Mouse (Mus musculus): ENCODE measurements around the gene Gm1043. TPM values are rescaled to one million over a fixed set of nuclear protein-coding genes. Genes with fewer than 3 reads are reported as not detected.

Gm1043 gene
- polyA plus RNA-seq, 1 experiment from 2014 or later: 2.0 TPM

DNA sequence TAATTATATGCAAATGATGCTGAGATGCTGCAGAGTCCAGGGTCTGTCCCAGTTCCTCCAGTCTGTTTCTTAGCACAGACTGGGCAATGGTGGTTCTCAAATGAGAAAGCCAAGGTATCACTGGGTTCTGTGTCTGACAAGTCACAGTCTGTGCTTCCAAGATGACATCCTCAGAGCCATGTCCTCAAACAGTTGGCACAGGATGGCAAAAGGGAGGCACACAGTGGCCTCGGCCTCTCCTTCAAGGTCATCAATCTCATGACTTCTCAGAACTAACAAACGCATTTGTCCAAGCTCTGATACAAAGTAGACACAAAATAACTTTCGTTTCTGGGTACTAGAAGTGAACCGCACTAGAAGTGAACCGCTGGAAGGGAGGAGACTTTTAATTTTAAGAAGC lies 9.8 kb downstream of the Gm1043 start:
- no peak overlapping the region for H3K4me3 ChIP-seq (replicated peaks; ENCODE audit: low read depth, low read length)
- no peak for DNase-seq
- no peak overlapping the region for H3K9ac ChIP-seq (replicated peaks; ENCODE audit: low read length)
- H3K4me1 ChIP-seq (ENCODE audit: control insufficient read depth, insufficient read depth, low read length): peaks cover 3% of the 10 kb centered on the region; the same call in 1 of the 2 replicates
- H3K9me3 ChIP-seq (ENCODE audit: control insufficient read depth, low read length): no peaks in the 10 kb centered on the region
- 97% methylated on average over 5 of the region's 5 CpGs for WGBS
- 0 out of 2 replicates have a peak, but pooled peaks cover 12% of the 10 kb centered on the region for H3K27me3 ChIP-seq (ENCODE audit: control insufficient read depth, insufficient read depth, low read length)
- no peak overlapping the region for H3K27ac ChIP-seq (replicated peaks; ENCODE audit: low read depth, low read length)
- H3K4me2 ChIP-seq (ENCODE audit: low read length): no peak overlapping the region
- no peak for ATAC-seq (ENCODE audit: low FRiP score, low TSS enrichment)
- no peaks in the 10 kb centered on the region for H3K36me3 ChIP-seq (ENCODE audit: control insufficient read depth, insufficient read depth, low read length)

DNA sequence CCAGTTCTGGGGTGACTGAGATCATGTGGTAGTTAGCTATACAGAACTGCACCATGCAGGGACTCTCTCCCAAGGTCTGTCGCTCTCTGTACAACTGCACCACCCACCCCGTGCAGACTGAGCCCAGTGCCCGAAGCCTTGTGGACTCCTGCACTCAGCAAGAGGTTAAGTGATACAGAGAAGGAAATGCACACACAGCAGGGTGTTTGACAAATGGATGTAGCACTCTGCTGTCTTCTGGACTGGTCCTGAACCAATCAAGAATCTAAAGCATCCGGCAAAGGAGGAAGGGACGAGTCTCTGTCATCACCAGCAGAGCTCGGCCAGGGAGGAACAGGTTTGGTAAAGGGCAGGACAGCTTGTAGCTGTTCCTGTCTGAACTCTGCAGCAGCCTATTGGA lies 12.4 kb downstream of the Gm1043 start:
- Histone ChIP-seq H3K9me3 (ENCODE audit: control insufficient read depth, low read length) (no peaks in the 10 kb centered on the region), H3K27ac (replicated peaks; ENCODE audit: low read depth, low read length) (no peak overlapping the region), H3K36me3 (ENCODE audit: control insufficient read depth, insufficient read depth, low read length) (no peaks in the 10 kb centered on the region), H3K4me2 (ENCODE audit: low read length) (no peak overlapping the region), H3K27me3 (ENCODE audit: control insufficient read depth, insufficient read depth, low read length) (no peaks in the 10 kb centered on the region), H3K4me1 (ENCODE audit: control insufficient read depth, insufficient read depth, low read length) (no peaks in the 10 kb centered on the region), H3K4me3 (replicated peaks; ENCODE audit: low read depth, low read length) (no peak overlapping the region), H3K9ac (replicated peaks; ENCODE audit: low read length) (no peak overlapping the region)
- WGBS: 78% methylated on average over 6 of the region's 6 CpGs
- ATAC-seq (ENCODE audit: low FRiP score, low TSS enrichment) (no peak), DNase-seq (no peak)

DNA sequence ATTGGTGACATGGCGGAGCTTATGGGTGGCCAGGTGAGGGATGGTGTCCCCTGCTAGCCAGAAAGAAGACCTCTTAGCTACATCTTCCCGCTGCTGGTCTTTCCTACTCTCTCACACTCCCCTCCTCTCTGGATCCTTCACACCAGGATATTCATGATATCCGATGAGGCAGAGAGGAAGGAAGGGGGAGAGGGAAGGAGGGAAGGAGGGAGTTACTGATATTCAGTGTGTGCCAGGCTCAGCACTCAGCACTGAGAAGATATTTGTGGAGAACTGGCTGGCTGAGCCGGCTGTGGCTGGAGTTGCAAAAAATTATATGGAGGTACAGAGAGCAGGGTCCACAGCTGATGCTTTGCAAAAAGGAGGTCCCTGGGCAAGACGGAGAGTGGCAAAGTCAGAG lies 15.6 kb downstream of the Gm1043 start:
- Histone ChIP-seq H3K36me3 (ENCODE audit: control insufficient read depth, insufficient read depth, low read length) (no peaks in the 10 kb centered on the region), H3K9me3 (ENCODE audit: control insufficient read depth, low read length) (no peaks in the 10 kb centered on the region), H3K4me1 (ENCODE audit: control insufficient read depth, insufficient read depth, low read length) (0 out of 2 replicates have a peak, but pooled peaks cover 5% of the 10 kb centered on the region), H3K4me3 (replicated peaks; ENCODE audit: low read depth, low read length) (no peak overlapping the region), H3K27ac (replicated peaks; ENCODE audit: low read depth, low read length) (no peak overlapping the region), H3K9ac (replicated peaks; ENCODE audit: low read length) (no peak overlapping the region), H3K27me3 (ENCODE audit: control insufficient read depth, insufficient read depth, low read length) (no peaks in the 10 kb centered on the region), H3K4me2 (ENCODE audit: low read length) (no peak overlapping the region)
- 77% methylated on average over 5 of the region's 5 CpGs for WGBS
- ATAC-seq (ENCODE audit: low FRiP score, low TSS enrichment) (no peak), DNase-seq (no peak)

DNA sequence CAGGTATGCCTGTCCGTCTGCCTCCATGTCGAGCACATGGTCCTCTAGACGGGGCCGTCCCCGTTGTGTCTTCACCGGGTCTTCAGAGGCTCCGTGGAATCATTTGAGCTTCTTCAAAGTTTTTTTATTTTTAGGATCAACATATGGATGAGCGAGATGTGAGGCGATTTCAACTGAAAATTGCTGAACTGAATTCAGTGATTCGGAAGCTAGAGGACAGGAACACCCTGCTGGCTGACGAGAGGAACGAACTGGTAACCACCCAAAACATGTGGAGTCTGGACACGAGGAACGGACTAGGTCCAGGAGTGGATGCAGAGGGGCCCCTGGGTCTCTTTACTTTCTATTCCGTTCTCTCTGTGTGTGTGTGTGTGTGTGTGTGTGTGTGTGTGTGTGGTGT lies 16.5 kb downstream of the Gm1043 start:
- Histone ChIP-seq H3K36me3 (ENCODE audit: control insufficient read depth, insufficient read depth, low read length) (no peaks in the 10 kb centered on the region), H3K27ac (replicated peaks; ENCODE audit: low read depth, low read length) (no peak overlapping the region), H3K9ac (replicated peaks; ENCODE audit: low read length) (no peak overlapping the region), H3K4me1 (ENCODE audit: control insufficient read depth, insufficient read depth, low read length) (0 out of 2 replicates have a peak, but pooled peaks cover 8% of the 10 kb centered on the region), H3K4me3 (replicated peaks; ENCODE audit: low read depth, low read length) (no peak overlapping the region), H3K27me3 (ENCODE audit: control insufficient read depth, insufficient read depth, low read length) (no peaks in the 10 kb centered on the region), H3K4me2 (ENCODE audit: low read length) (no peak overlapping the region), H3K9me3 (ENCODE audit: control insufficient read depth, low read length) (no peaks in the 10 kb centered on the region)
- WGBS: 82% methylated on average over 15 of the region's 15 CpGs
- no peak for ATAC-seq (ENCODE audit: low FRiP score, low TSS enrichment)
- DNase-seq: no peak

DNA sequence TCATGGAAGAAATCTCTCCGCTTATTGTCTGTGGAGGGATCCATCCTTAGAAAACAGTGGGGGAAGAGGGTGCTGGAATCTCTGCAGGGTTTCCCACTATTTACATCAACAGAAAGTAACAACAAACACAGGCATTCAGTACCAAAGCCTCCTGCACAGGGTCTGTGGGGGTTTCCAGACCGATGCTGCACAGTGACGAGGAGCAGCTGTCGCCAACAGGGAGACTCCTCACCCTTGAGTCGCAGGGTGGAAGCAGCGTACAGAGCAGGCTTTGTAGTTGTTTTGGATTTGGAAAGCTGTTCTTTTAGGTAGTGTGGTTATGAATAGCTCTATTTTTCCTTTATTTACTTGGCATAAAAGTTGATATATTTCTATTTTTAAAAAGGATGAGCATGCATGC lies 16.9 kb downstream of the Gm1043 start:
- H3K9ac ChIP-seq (replicated peaks; ENCODE audit: low read length): no peak overlapping the region

DNA sequence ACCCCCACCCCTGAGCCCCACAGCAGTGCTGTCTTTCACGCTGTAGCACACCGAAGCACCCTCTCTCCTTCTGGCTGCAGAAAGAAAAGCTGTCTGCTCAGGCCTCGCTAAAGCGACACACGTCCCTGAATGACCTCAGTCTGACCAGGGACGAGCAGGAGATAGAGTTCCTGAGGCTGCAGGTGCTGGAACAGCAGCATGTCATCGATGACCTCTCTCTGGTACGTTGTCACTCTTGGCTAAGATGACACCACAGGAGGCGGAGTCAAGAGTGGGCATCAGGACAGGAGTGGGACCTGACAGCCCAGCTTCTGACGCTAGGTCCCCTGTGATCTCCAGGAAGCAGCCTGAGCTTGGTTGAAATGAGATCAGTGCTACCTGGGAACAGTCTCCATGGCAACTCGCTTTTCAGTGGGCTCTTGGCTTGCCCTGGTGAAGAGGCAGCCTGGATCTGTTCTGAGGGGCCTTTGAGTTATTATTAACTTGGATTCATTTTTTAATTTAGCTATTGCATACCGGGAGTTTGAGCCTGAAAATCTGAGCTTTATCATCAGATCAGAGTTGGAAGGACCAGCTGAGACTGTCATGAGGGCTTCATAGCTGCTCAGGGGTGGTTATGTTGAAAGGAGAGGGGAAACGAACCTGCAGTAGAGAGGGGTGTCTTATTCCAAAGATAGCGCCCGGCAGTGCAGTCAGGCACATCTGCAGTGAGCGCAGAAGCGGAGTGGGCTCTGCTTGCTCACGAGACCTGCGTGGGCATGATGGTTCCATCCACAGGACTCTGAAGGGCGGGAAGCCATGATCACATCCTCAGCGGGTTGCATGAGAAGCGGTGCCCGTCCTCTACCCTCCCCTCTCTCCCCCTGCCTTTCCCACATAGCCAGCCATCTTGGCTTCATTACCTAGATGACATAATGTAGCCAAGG lies 20.6 kb downstream of the Gm1043 start:
- 71% methylated on average over 23 of the region's 23 CpGs for WGBS
- Histone ChIP-seq H3K4me3 (replicated peaks; ENCODE audit: low read depth, low read length) (no peak overlapping the region), H3K9me3 (ENCODE audit: control insufficient read depth, low read length) (no peaks in the 10 kb centered on the region), H3K27ac (replicated peaks; ENCODE audit: low read depth, low read length) (peak overlapping the region; percentile 80), H3K36me3 (ENCODE audit: control insufficient read depth, insufficient read depth, low read length) (no peaks in the 10 kb centered on the region), H3K9ac (replicated peaks; ENCODE audit: low read length) (no peak overlapping the region), H3K4me1 (ENCODE audit: control insufficient read depth, insufficient read depth, low read length) (0 out of 2 replicates have a peak, but pooled peaks cover 8% of the 10 kb centered on the region), H3K27me3 (ENCODE audit: control insufficient read depth, insufficient read depth, low read length) (no peaks in the 10 kb centered on the region), H3K4me2 (ENCODE audit: low read length) (no peak overlapping the region)
- DNase-seq: peak; percentile 73
- ATAC-seq (ENCODE audit: low FRiP score, low TSS enrichment): peak; percentile 28; the same call in 1 of the 2 replicates

More for the DNA sequence above, 16.9 kb downstream of the Gm1043 start:
- DNase-seq (no peak), ATAC-seq (ENCODE audit: low FRiP score, low TSS enrichment) (no peak)
- H3K4me2 ChIP-seq (ENCODE audit: low read length): no peak overlapping the region
- WGBS: 62% methylated on average over 6 of the region's 6 CpGs
- no peaks in the 10 kb centered on the region for H3K36me3 ChIP-seq (ENCODE audit: control insufficient read depth, insufficient read depth, low read length)
- no peak overlapping the region for H3K27ac ChIP-seq (replicated peaks; ENCODE audit: low read depth, low read length)
- H3K9me3 ChIP-seq (ENCODE audit: control insufficient read depth, low read length): no peaks in the 10 kb centered on the region
- 0 out of 2 replicates have a peak, but pooled peaks cover 8% of the 10 kb centered on the region for H3K4me1 ChIP-seq (ENCODE audit: control insufficient read depth, insufficient read depth, low read length)
- no peak overlapping the region for H3K4me3 ChIP-seq (replicated peaks; ENCODE audit: low read depth, low read length)
- no peaks in the 10 kb centered on the region for H3K27me3 ChIP-seq (ENCODE audit: control insufficient read depth, insufficient read depth, low read length)

DNA sequence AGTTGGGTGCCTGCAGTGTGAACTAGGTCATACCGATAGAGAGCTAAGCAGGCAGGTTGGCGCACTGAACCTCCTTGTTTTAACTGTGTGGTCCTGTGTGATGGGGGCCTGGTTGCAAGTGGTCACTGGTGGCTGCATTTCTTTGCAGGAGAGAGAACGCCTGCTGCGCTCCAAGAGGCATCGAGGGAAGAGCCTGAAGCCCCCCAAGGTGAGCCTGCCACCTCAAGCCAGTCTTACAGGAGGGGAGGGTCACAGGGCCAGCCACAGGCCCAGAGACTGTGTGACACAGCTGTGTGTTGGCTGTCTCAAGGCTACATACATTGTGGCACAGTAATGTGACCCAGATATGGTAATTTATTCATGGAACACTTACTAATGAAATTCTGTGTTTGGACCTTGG lies 21.9 kb downstream of the Gm1043 start:
- 0 out of 2 replicates have a peak, but pooled peaks cover 8% of the 10 kb centered on the region for H3K4me1 ChIP-seq (ENCODE audit: control insufficient read depth, insufficient read depth, low read length)
- WGBS: 74% methylated on average over 5 of the region's 5 CpGs
- no peak overlapping the region for H3K4me2 ChIP-seq (ENCODE audit: low read length)
- ATAC-seq (ENCODE audit: low FRiP score, low TSS enrichment): no peak
- H3K27me3 ChIP-seq (ENCODE audit: control insufficient read depth, insufficient read depth, low read length): no peaks in the 10 kb centered on the region
- H3K9ac ChIP-seq (replicated peaks; ENCODE audit: low read length): no peak overlapping the region
- DNase-seq: no peak
- no peak overlapping the region for H3K4me3 ChIP-seq (replicated peaks; ENCODE audit: low read depth, low read length)
- no peaks in the 10 kb centered on the region for H3K36me3 ChIP-seq (ENCODE audit: control insufficient read depth, insufficient read depth, low read length)
- H3K27ac ChIP-seq (replicated peaks; ENCODE audit: low read depth, low read length): no peak overlapping the region
- H3K9me3 ChIP-seq (ENCODE audit: control insufficient read depth, low read length): no peaks in the 10 kb centered on the region

DNA sequence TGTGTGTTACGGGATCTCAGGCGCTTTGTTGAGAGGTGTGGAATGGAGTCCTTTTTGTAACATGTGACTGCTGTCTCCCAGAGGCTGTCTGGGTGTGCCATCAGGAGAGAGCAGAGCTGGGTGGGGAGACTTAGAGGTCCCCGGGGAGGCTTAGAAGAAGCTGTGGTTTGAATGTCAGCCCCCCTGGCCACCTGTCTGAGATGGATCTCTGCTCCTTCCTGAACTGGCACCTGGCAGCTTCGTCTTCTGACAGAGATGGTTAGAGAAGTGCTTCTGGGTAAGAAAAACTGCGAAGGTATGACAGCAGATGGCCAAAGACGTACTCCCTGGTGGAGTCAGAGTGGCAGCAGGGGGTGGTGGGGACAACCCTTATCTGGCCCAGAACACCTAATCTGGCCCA lies 22.4 kb downstream of the Gm1043 start:
- 84% methylated on average over 6 of the region's 6 CpGs for WGBS
- Histone ChIP-seq H3K9ac (replicated peaks; ENCODE audit: low read length) (no peak overlapping the region), H3K9me3 (ENCODE audit: control insufficient read depth, low read length) (no peaks in the 10 kb centered on the region), H3K4me3 (replicated peaks; ENCODE audit: low read depth, low read length) (no peak overlapping the region), H3K27me3 (ENCODE audit: control insufficient read depth, insufficient read depth, low read length) (no peaks in the 10 kb centered on the region), H3K4me2 (ENCODE audit: low read length) (no peak overlapping the region), H3K36me3 (ENCODE audit: control insufficient read depth, insufficient read depth, low read length) (no peaks in the 10 kb centered on the region), H3K27ac (replicated peaks; ENCODE audit: low read depth, low read length) (no peak overlapping the region), H3K4me1 (ENCODE audit: control insufficient read depth, insufficient read depth, low read length) (0 out of 2 replicates have a peak, but pooled peaks cover 8% of the 10 kb centered on the region)
- ATAC-seq (ENCODE audit: low FRiP score, low TSS enrichment) (no peak), DNase-seq (no peak)

Measured in midbrain, embryonic 14.5 days (tissue).